Mouse (Mus musculus) stomach, embryonic 14.5 days (tissue): ENCODE results near the gene Tubb4a. TPM values are rescaled to one million over a fixed set of nuclear protein-coding genes. Genes with fewer than 3 reads are reported as not detected.

ENCODE experiments used
- ATAC-seq: fragments of 200-750 bp; cut with Nextera tagmentation; 2 replicates; pipeline ENCODE4 v1.8.0; 2017; ENCODE audit warnings: low read depth, moderate TSS enrichment; ENCODE audit not compliant: insufficient number of reproducible peaks, insufficient read depth, low FRiP score
- H3K27ac ChIP-seq: fragments of 300-500 bp; sonication (generic); 2 replicates; pipeline ENCODE4 v1.5.1; 2014; ENCODE audit warnings: mild to moderate bottlenecking, low read length, moderate library complexity, mixed read lengths
- H3K27me3 ChIP-seq: fragments of 300-500 bp; sonication (generic); 2 replicates; pipeline ENCODE4 v1.6.1; 2014; ENCODE audit warnings: low read length, control low read depth, mixed read lengths; ENCODE audit not compliant: control insufficient read depth, insufficient read depth
- H3K36me3 ChIP-seq: fragments of 300-500 bp; sonication (generic); 2 replicates; pipeline ENCODE4 v1.6.1; 2014; ENCODE audit warnings: mild to moderate bottlenecking, control low read depth, low read length, moderate library complexity, mixed read lengths; ENCODE audit not compliant: control insufficient read depth, insufficient read depth
- H3K4me1 ChIP-seq: fragments of 300-500 bp; sonication (generic); 2 replicates; pipeline ENCODE4 v1.6.1; 2014; ENCODE audit warnings: low read length, control low read depth, mixed read lengths; ENCODE audit not compliant: control insufficient read depth, insufficient read depth
- H3K4me2 ChIP-seq: fragments of 300-500 bp; sonication (generic); replicated peaks from 2 replicates; pipeline ENCODE4 v1.6.1; 2014; ENCODE audit warnings: low read depth, low read length, control low read depth
- H3K4me3 ChIP-seq: fragments of 300-500 bp; sonication (generic); 2 replicates; pipeline ENCODE4 v1.5.1; 2014; ENCODE audit warnings: low read depth, low read length, control low read depth
- H3K9ac ChIP-seq: fragments of 300-500 bp; sonication (generic); replicated peaks from 2 replicates; pipeline ENCODE4 v1.6.1; 2014; ENCODE audit warnings: low read depth, mild to moderate bottlenecking, control low read depth, low read length, moderate library complexity, mixed read lengths
- H3K9me3 ChIP-seq: fragments of 300-500 bp; sonication (generic); 2 replicates; pipeline ENCODE4 v1.6.1; 2016; ENCODE audit warnings: low read depth, low read length, control low read depth; ENCODE audit not compliant: control insufficient read depth
- WGBS: fragments of 180-500 bp; shearing (Covaris S2); extraction: QIAGEN DNeasy Blood & Tissue Kit; methylation state at CpG from one replicate; pipeline ENCODE4 v1.1.7; 2014; 5-methylcytosine and 5-hydroxymethylcytosine counted together
- polyA plus RNA-seq: library from polyadenylated mRNA; unstranded; fragments of >200 nt; fragmentation: Nextera tagmentation; extraction: Ambion mirVana; gene quantifications from 2 replicates; pipeline ENCODE4 v1.2.1, GENCODE M21; 2014

Tubb4a gene
- polyA plus RNA-seq, 1 experiment from 2014 or later, result 34.9 TPM

DNA sequence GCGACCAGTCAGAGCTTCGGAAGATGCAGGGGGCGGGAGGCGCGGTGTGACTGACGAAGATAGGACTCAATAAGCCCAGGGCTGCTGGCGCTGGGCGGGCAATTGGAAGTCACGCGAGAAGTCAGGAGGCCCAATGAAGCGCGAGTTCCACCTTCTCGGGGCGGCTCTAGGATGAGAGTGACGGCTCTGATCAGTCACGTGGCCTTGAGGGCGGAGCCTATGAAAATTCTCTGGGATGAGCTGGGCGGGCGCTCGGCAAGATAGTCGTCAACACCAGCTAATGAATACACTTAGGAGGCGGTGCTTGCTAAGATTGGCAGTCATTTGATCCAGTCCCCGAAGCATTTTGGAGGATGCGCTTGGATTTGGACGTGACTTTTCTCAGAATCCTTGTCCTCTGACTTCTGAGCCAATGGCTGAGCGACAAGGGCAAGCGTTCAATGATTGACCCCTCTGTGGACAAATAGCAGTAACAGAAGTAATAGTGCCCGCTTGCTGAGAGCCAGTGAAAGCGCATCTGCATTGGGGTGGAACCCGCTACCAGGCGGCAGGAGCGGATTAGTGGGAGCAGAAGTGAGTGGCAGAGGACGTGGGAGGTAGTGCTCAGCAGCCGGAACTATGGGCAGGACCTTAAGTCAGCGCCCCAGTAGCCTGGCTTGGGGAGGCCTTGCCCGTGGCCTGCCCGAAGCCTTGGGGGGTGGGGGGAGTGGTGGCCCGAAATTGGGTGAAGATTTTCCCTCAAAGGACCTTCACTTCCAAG lies 55.7 kb downstream of the Tubb4a start:
- H3K9ac ChIP-seq, result peak overlapping the region; percentile 29; the same call in 1 of the 2 replicates
- peak overlapping the region; percentile 35 for H3K4me3 ChIP-seq
- peaks cover 19% of the 10 kb centered on the region for H3K36me3 ChIP-seq
- peak overlapping the region; percentile 52 for H3K4me2 ChIP-seq
- no peaks in the 10 kb centered on the region for H3K9me3 ChIP-seq
- peaks cover 8% of the 10 kb centered on the region; the same call in 1 of the 2 replicates for H3K4me1 ChIP-seq
- H3K27me3 ChIP-seq, result no peaks in the 10 kb centered on the region
- H3K27ac ChIP-seq, result peak overlapping the region; percentile 86
- under 1% methylated on average over 38 of the region's 38 CpGs for WGBS
- peak; percentile 96 for ATAC-seq

GRCm38 (mm10) chr17:57030931-57031660 lies 56.5 kb downstream of the Tubb4a start, which contains the start of gene Khsrp:
Gene Khsrp (minus strand): TSS chr17:57031522.
- Histone ChIP-seq H3K9me3 (no peaks in the 10 kb centered on the region), H3K36me3 (peaks cover 26% of the 10 kb centered on the region), H3K27ac (peak within 1 kb of the TSS; percentile 86), H3K27me3 (no peaks in the 10 kb centered on the region), H3K4me3 (peak within 1 kb of the TSS; percentile 76), H3K9ac (peak within 1 kb of the TSS; percentile 99), H3K4me2 (peak within 1 kb of the TSS; percentile 96), H3K4me1 (peaks cover 8% of the 10 kb centered on the region; the same call in 1 of the 2 replicates)
- under 1% methylated on average over 87 of the region's 99 CpGs for WGBS
- no peak for ATAC-seq

Other genes with a start within 250 kb of the Tubb4a start
- not detected in 2 replicates for gene Acsbg2, start 213.3 kb downstream of the Tubb4a start, polyA plus RNA-seq
- 0.35 and 0.76 TPM in 2 replicates for gene 1700061G19Rik, start 212.3 kb downstream of the Tubb4a start, polyA plus RNA-seq
- 26.8 and 29.6 TPM in 2 replicates for gene Mllt1, start 152.4 kb downstream of the Tubb4a start, polyA plus RNA-seq
- not detected in 2 replicates for gene Acer1, start 105.7 kb downstream of the Tubb4a start, polyA plus RNA-seq
- 146 and 164 TPM in 2 replicates for gene Clpp, start 97.5 kb downstream of the Tubb4a start, polyA plus RNA-seq
- 41.8 and 43.7 TPM in 2 replicates for gene Alkbh7, start 90.4 kb downstream of the Tubb4a start, polyA plus RNA-seq
- 0.83 and 1.0 TPM in 2 replicates for gene Pspn, start 87.8 kb downstream of the Tubb4a start, polyA plus RNA-seq
- gene Gtf2f1, start 76.5 kb downstream of the Tubb4a start, polyA plus RNA-seq, result 56.3 and 59.8 TPM in 2 replicates
- 0.64 and 0.77 TPM in 2 replicates for gene Gm17949, start 76.3 kb downstream of the Tubb4a start, polyA plus RNA-seq
- gene Khsrp, start 56.3 kb downstream of the Tubb4a start, polyA plus RNA-seq, result 45.8 and 46.4 TPM in 2 replicates
- gene Slc25a41, start 46.1 kb downstream of the Tubb4a start, polyA plus RNA-seq, result 0.28 TPM in 1 of 2 replicates, not detected in the other
- 43.8 and 44.2 TPM in 2 replicates for gene Crb3, start 28.7 kb downstream of the Tubb4a start, polyA plus RNA-seq
- gene Slc25a23, start 27.9 kb downstream of the Tubb4a start, polyA plus RNA-seq, result 11.5 and 12.7 TPM in 2 replicates
- gene Dennd1c, start 9.3 kb downstream of the Tubb4a start, polyA plus RNA-seq, result 5.0 and 5.3 TPM in 2 replicates
- 11.0 and 11.7 TPM in 2 replicates for gene Tnfsf9, start 17.5 kb upstream of the Tubb4a start, polyA plus RNA-seq
- not detected in 2 replicates for gene Cd70, start 62.0 kb upstream of the Tubb4a start, polyA plus RNA-seq
- gene Tnfsf14, start 106.4 kb upstream of the Tubb4a start, polyA plus RNA-seq, result 0.31 TPM in 1 of 2 replicates, not detected in the other
- 0.48 and 1.4 TPM in 2 replicates for gene C3, start 140.4 kb upstream of the Tubb4a start, polyA plus RNA-seq
- 38.6 and 40.6 TPM in 2 replicates for gene Gpr108, start 160.7 kb upstream of the Tubb4a start, polyA plus RNA-seq
- 33.4 and 35.4 TPM in 2 replicates for gene Trip10, start 161.7 kb upstream of the Tubb4a start, polyA plus RNA-seq
- gene Vav1, start 191.3 kb upstream of the Tubb4a start, polyA plus RNA-seq, result 1.8 and 2.7 TPM in 2 replicates